Mouse (Mus musculus) midbrain, embryonic 11.5 days (tissue): ENCODE data around the gene Unc13d. TPM values are rescaled to one million over a fixed set of nuclear protein-coding genes. Genes with fewer than 3 reads are reported as not detected.
A peak's percentile ranks its signal among the peaks of the same experiment; 100 is the strongest.

ENCODE experiments used
- ATAC-seq: fragments of 200-750 bp; cut with Nextera tagmentation; 2 replicates; pipeline ENCODE4 v1.8.0; 2017; ENCODE audit warnings: moderate TSS enrichment, moderate library complexity; ENCODE audit not compliant: low FRiP score
- DNase-seq: peaks from one replicate; pipeline ENCODE4 v3.0.0; 2015; ENCODE audit warnings: low spot score; ENCODE audit errors: missing footprints
- H3K27ac ChIP-seq: fragments of 300-500 bp; sonication (generic); 2 replicates; pipeline ENCODE4 v1.5.1; 2014; ENCODE audit warnings: low read depth, low read length
- H3K27me3 ChIP-seq: fragments of 300-500 bp; sonication (generic); 2 replicates; pipeline ENCODE4 v1.6.1; 2014; ENCODE audit warnings: mild to moderate bottlenecking, low read length, moderate library complexity, mixed read lengths; ENCODE audit not compliant: control insufficient read depth, insufficient read depth
- H3K36me3 ChIP-seq: fragments of 300-500 bp; sonication (generic); 2 replicates; pipeline ENCODE4 v1.6.1; 2014; ENCODE audit warnings: mild to moderate bottlenecking, low read length, moderate library complexity, mixed read lengths; ENCODE audit not compliant: control insufficient read depth, insufficient read depth
- H3K4me1 ChIP-seq: fragments of 300-500 bp; sonication (generic); 2 replicates; pipeline ENCODE4 v1.6.1; 2014; ENCODE audit warnings: low read length; ENCODE audit not compliant: control insufficient read depth, insufficient read depth
- H3K4me2 ChIP-seq: fragments of 300-500 bp; sonication (generic); 2 replicates; pipeline ENCODE4 v1.6.1; 2014; ENCODE audit warnings: mild to moderate bottlenecking, moderate library complexity
- H3K4me3 ChIP-seq: fragments of 300-500 bp; sonication (generic); 2 replicates; pipeline ENCODE4 v1.5.1; 2014; ENCODE audit warnings: low read depth, low read length
- H3K9ac ChIP-seq: fragments of 300-500 bp; sonication (generic); 2 replicates; pipeline ENCODE4 v1.6.1; 2014; ENCODE audit warnings: low read length
- H3K9me3 ChIP-seq: fragments of 300-500 bp; sonication (generic); 2 replicates; pipeline ENCODE4 v1.6.1; 2016; ENCODE audit warnings: low read length; ENCODE audit not compliant: control insufficient read depth
- whole genome bisulfite sequencing: fragments of 180-500 bp; shearing (Covaris S2); extraction: QIAGEN DNeasy Blood & Tissue Kit; methylation state at CpG from one replicate; pipeline ENCODE4 v1.1.7; 2014; 5-methylcytosine and 5-hydroxymethylcytosine counted together
- polyA plus RNA-seq: library from polyadenylated mRNA; unstranded; fragments of >200 nt; fragmentation: Nextera tagmentation; extraction: Ambion mirVana; gene quantifications from 2 replicates; pipeline ENCODE4 v1.2.1, GENCODE M21; 2014

Unc13d gene
- polyA plus RNA-seq, 1 experiment from 2014 or later, result 0.82 TPM

DNA sequence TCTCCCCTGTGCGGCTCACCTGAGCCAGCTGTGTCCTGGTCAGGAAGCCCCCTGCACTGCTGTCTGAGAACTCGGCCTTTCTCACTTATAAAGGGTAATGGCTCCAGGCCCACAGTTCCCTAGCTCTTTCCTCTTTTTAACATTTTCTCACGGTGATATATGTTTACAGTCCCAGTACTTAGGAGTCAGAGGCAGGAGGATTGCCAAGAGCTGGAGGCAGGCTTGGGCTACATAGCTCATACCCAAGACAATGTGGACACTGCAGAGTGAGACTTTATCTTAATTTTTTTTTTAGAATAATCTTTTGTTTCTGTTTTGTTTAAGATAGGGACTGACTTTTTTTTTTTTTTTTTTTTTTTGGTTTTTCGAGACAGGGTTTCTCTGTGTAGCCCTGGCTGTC is 24.7 kb upstream of the Unc13d start:
- H3K27me3 ChIP-seq, result peaks cover 17% of the 10 kb centered on the region
- ATAC-seq (no peak), DNase-seq (no peak)
- WGBS, result 66% methylated on average over 3 of the region's 4 CpGs
- peak overlapping the region; percentile 32 for H3K27ac ChIP-seq
- H3K4me2 ChIP-seq, result no peak overlapping the region
- H3K9ac ChIP-seq, result no peak overlapping the region; the same call in 1 of the 2 replicates
- no peak overlapping the region for H3K4me3 ChIP-seq
- H3K9me3 ChIP-seq, result no peaks in the 10 kb centered on the region
- H3K4me1 ChIP-seq, result peaks cover 31% of the 10 kb centered on the region
- H3K36me3 ChIP-seq, result no peaks in the 10 kb centered on the region

DNA sequence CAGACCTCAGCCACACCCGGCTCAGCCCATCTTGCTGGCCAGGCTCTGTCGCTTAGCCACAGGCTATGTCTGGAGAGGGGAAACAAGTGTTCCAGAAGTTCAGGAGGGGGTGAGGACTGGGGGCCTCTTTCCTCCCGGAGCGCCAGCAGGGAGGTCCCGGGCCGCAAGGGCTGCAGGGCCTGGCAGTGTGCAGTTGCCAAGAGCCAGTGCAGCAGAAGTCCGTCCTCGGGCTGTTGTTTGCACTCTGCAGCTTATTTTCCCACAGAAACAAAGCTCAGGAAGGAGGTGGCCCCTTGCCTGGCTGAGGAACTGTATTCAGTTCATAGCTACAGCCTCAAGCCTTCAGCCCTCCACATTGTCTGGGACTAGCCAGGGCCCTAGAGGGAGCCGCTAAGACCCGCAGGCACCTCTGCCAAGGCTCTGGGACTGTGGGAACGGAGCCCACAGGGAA is 24.2 kb upstream of the Unc13d start:
- peaks cover 26% of the 10 kb centered on the region for H3K4me1 ChIP-seq
- ATAC-seq, result no peak
- H3K36me3 ChIP-seq, result no peaks in the 10 kb centered on the region
- H3K4me2 ChIP-seq, result no peak overlapping the region
- H3K4me3 ChIP-seq, result no peak overlapping the region
- peak overlapping the region; percentile 37 for H3K9ac ChIP-seq
- no peaks in the 10 kb centered on the region for H3K9me3 ChIP-seq
- WGBS, result 37% methylated on average over 11 of the region's 11 CpGs
- peaks cover 12% of the 10 kb centered on the region for H3K27me3 ChIP-seq
- no peak for DNase-seq
- peak overlapping the region; percentile 32 for H3K27ac ChIP-seq

- H3K27ac ChIP-seq, result no peak overlapping the region
- H3K4me1 ChIP-seq, result peaks cover 15% of the 10 kb centered on the region
- no peak overlapping the region for H3K4me2 ChIP-seq
- H3K9ac ChIP-seq, result no peak overlapping the region
- H3K36me3 ChIP-seq, result no peaks in the 10 kb centered on the region
- 89% methylated on average over 7 of the region's 7 CpGs for WGBS
- peaks cover 2% of the 10 kb centered on the region; the same call in 1 of the 2 replicates for H3K27me3 ChIP-seq
- no peak overlapping the region for H3K4me3 ChIP-seq
- no peak for DNase-seq
- no peak for ATAC-seq
- 0 out of 2 replicates have a peak, but pooled peaks cover 3% of the 10 kb centered on the region for H3K9me3 ChIP-seq
These were observed 23.1 kb upstream of the Unc13d start for GRCm38 (mm10) chr11:116100839-116101238.

- Histone ChIP-seq H3K27ac (no peak overlapping the region), H3K4me1 (peaks cover 15% of the 10 kb centered on the region)
These were observed 22.6 kb upstream of the Unc13d start for GRCm38 (mm10) chr11:116100385-116100784.

DNA sequence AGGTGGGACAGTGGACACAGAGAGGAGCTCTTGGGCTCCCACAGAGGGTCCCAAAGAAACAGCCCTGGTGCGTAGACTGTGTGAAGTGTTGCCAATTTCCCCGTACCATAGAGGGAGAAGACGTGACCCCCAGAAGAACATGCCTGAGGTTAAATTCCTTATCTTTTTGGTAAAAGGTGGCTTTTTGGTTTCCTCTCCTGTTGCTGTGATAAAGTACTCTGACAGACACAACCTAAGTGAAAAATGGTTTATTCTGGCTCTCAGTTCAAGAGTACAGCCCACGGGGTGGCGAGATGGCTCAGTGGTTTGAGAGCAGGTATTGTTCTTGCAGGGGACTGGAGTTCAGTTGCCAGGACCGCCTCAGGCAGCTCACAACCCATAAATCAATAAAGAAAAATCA is 21.7 kb upstream of the Unc13d start:
- H3K36me3 ChIP-seq, result no peaks in the 10 kb centered on the region
- H3K4me2 ChIP-seq, result no peak overlapping the region
- WGBS, result 88% methylated on average over 6 of the region's 6 CpGs
- H3K27me3 ChIP-seq, result no peaks in the 10 kb centered on the region
- H3K9me3 ChIP-seq, result 0 out of 2 replicates have a peak, but pooled peaks cover 3% of the 10 kb centered on the region
- H3K4me1 ChIP-seq, result peaks cover 15% of the 10 kb centered on the region
- DNase-seq (no peak), ATAC-seq (no peak)
- H3K9ac ChIP-seq, result no peak overlapping the region
- H3K4me3 ChIP-seq, result no peak overlapping the region
- H3K27ac ChIP-seq, result no peak overlapping the region

More at GRCm38 (mm10) chr11:116100385-116100784, 22.6 kb upstream of the Unc13d start:
- Histone ChIP-seq H3K9me3 (0 out of 2 replicates have a peak, but pooled peaks cover 3% of the 10 kb centered on the region), H3K27me3 (no peaks in the 10 kb centered on the region), H3K9ac (no peak overlapping the region), H3K4me3 (no peak overlapping the region), H3K4me2 (no peak overlapping the region), H3K36me3 (no peaks in the 10 kb centered on the region)
- no peak for DNase-seq
- WGBS, result 82% methylated on average over 6 of the region's 6 CpGs
- ATAC-seq, result no peak

DNA sequence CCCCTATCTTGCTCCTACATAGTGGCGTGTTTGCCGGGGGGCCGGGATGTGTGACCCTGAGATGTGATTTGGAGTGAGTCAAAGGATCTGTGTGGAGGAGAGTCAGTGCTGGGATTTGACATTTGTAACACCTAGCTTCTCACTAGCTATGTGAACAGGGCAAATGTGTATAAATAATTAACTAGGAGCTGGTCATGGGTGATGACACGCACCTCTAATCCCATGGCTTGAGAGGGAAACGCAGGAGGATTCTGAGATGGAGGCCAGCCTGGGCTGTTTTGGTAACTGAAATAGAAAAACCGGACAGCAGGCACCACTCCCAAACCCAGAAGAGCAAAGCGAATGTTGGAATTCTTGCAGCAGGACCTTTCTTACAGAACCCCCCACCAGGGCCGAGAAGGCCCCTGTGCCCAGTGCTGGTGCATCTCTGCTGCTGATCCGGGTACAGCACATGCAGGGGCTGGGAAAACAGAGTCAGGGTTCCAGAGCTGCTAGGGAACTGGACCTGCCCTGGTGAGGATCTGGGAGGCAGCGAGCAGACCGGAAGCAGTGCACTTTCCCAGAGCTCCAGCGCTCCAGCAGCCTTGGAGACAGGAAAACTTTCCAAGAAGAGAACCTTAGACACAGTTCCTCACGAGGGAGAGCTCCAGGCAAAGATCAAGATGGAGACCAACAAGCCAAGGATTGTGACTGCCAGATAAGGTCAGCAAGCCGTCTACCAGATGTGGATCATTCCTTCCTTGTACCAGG is 21.1 kb upstream of the Unc13d start:
- no peak overlapping the region for H3K4me2 ChIP-seq
- 0 out of 2 replicates have a peak, but pooled peaks cover 3% of the 10 kb centered on the region for H3K9me3 ChIP-seq
- WGBS, result 79% methylated on average over 14 of the region's 14 CpGs
- H3K9ac ChIP-seq, result no peak overlapping the region
- DNase-seq, result no peak
- H3K36me3 ChIP-seq, result no peaks in the 10 kb centered on the region
- H3K4me1 ChIP-seq, result peaks cover 9% of the 10 kb centered on the region
- H3K27ac ChIP-seq, result no peak overlapping the region
- no peak for ATAC-seq
- H3K27me3 ChIP-seq, result no peaks in the 10 kb centered on the region
- H3K4me3 ChIP-seq, result no peak overlapping the region

DNA sequence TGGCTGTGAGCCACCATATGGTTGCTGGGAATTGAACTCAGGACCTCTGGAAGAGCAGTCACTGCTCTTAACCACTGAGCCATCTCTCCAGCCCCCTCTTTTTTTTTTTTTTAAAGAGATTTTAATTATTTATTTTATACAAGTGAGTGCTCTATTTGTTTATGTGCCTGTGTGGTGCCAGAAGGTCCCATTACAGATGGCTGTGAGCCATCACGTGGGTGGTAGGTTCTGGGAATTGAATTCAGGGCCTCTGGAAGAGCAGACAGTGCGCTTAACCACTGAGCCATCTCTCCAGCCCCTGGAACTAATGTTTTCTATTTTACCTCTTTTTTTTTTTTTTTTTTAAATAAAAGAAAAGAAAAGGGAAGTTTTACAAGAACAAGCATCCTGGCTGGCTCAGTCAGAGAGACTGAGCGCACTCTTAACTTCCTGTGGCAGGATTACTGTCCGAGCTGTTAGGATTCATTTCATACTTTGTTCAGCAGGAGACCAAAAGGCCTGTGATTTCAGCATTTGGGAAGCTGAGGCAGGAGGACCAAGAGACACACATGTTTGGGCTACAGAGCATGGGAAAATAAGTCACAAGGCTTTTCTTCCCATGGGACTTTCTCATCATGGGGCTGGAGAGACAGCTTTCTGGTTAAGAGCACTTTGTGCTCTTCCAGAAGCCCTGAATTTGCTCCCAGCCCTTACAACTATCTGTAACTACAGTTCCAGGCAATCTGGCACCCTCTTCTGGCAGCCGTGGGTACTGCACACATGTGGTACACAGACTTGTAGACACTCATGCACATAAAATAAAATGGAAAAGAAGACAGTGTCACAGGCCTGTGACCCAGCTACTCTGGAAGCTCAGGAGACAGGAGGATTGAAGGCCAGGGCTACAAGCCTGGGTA is 18.7 kb upstream of the Unc13d start:
- ATAC-seq, result no peak
- DNase-seq, result peak; percentile 88
- no peak overlapping the region for H3K4me3 ChIP-seq
- H3K4me1 ChIP-seq, result no peaks in the 10 kb centered on the region
- H3K4me2 ChIP-seq, result no peak overlapping the region
- H3K9me3 ChIP-seq, result 0 out of 2 replicates have a peak, but pooled peaks cover 3% of the 10 kb centered on the region
- H3K9ac ChIP-seq, result no peak overlapping the region
- no peaks in the 10 kb centered on the region for H3K27me3 ChIP-seq
- no peak overlapping the region for H3K27ac ChIP-seq
- no peaks in the 10 kb centered on the region for H3K36me3 ChIP-seq
- WGBS, result 92% methylated on average over 5 of the region's 5 CpGs

- Histone ChIP-seq H3K4me2 (no peak overlapping the region), H3K9me3 (0 out of 2 replicates have a peak, but pooled peaks cover 3% of the 10 kb centered on the region), H3K4me1 (no peaks in the 10 kb centered on the region), H3K27me3 (no peaks in the 10 kb centered on the region), H3K27ac (no peak overlapping the region), H3K4me3 (no peak overlapping the region), H3K36me3 (no peaks in the 10 kb centered on the region), H3K9ac (no peak overlapping the region)
- WGBS, result 88% methylated on average over 3 of the region's 3 CpGs
- ATAC-seq (no peak), DNase-seq (no peak)
These were observed 17.8 kb upstream of the Unc13d start for GRCm38 (mm10) chr11:116095573-116095972.
